Mouse (Mus musculus): Measurements from ENCODE around the gene Pask. TPM values are rescaled to one million over a fixed set of nuclear protein-coding genes. Genes with fewer than 3 reads are reported as not detected.
"Not testable (repeated sequence)": the region's sequence is repeated elsewhere in the genome, so short reads cannot be mapped to it uniquely, and the experiment has no call there.

Gene Pask
- polyA plus RNA-seq, 1 experiment, result 19.6 TPM

- TF ChIP-seq CTCF (IDR thresholded peaks at IDR 0.05; ENCODE audit: control insufficient read depth, insufficient read depth, low read length) (no peak), POLR2A (IDR thresholded peaks at IDR 0.05; ENCODE audit: borderline replicate concordance, control insufficient read depth, low read depth, low read length) (no peak)
- no peak overlapping the region for H3K27ac ChIP-seq (ENCODE audit: control insufficient read depth, insufficient read depth, low read depth, low read length, poor library complexity)
- no peaks in the 10 kb centered on the region for H3K4me1 ChIP-seq (ENCODE audit: control insufficient read depth, insufficient read depth, low read length)
- WGBS, result 88% methylated on average over 3 of the region's 3 CpGs
- no peak overlapping the region for H3K4me3 ChIP-seq (replicated peaks; ENCODE audit: control insufficient read depth, low read depth, low read length)
Measured at GRCm38 (mm10) chr1:93300578-93300977, 42.7 kb downstream of the Pask start.

- WGBS, result 83% methylated on average over 4 of the region's 4 CpGs
- no peak for TF ChIP-seq CTCF (IDR thresholded peaks at IDR 0.05; ENCODE audit: control insufficient read depth, insufficient read depth, low read length)
- TF ChIP-seq POLR2A (IDR thresholded peaks at IDR 0.05; ENCODE audit: borderline replicate concordance, control insufficient read depth, low read depth, low read length), result no peak
- H3K27ac ChIP-seq (ENCODE audit: control insufficient read depth, insufficient read depth, low read depth, low read length, poor library complexity), result no peak overlapping the region
- no peaks in the 10 kb centered on the region for H3K4me1 ChIP-seq (ENCODE audit: control insufficient read depth, insufficient read depth, low read length)
- no peak overlapping the region for H3K4me3 ChIP-seq (replicated peaks; ENCODE audit: control insufficient read depth, low read depth, low read length)
Measured at GRCm38 (mm10) chr1:93299791-93300190, 43.5 kb downstream of the Pask start.

- H3K4me1 ChIP-seq (ENCODE audit: control insufficient read depth, insufficient read depth, low read length); H3K4me3 ChIP-seq (replicated peaks; ENCODE audit: control insufficient read depth, low read depth, low read length); H3K27ac ChIP-seq (ENCODE audit: control insufficient read depth, insufficient read depth, low read depth, low read length, poor library complexity): not testable (repeated sequence)
- 77% methylated on average over 3 of the region's 3 CpGs for WGBS
Measured at GRCm38 (mm10) chr1:93294491-93294890, 48.8 kb downstream of the Pask start.

- no peak overlapping the region for H3K4me3 ChIP-seq (replicated peaks; ENCODE audit: control insufficient read depth, low read depth, low read length)
- no peak overlapping the region for H3K27ac ChIP-seq (ENCODE audit: control insufficient read depth, insufficient read depth, low read depth, low read length, poor library complexity)
- 80% methylated on average over 8 of the region's 8 CpGs for WGBS
- no peak for TF ChIP-seq POLR2A (IDR thresholded peaks at IDR 0.05; ENCODE audit: borderline replicate concordance, control insufficient read depth, low read depth, low read length)
- H3K4me1 ChIP-seq (ENCODE audit: control insufficient read depth, insufficient read depth, low read length), result peaks cover 5% of the 10 kb centered on the region
Measured at GRCm38 (mm10) chr1:93292006-93292405, 51.3 kb downstream of the Pask start.

- Histone ChIP-seq H3K27ac (ENCODE audit: control insufficient read depth, insufficient read depth, low read depth, low read length, poor library complexity) (no peak overlapping the region), H3K4me1 (ENCODE audit: control insufficient read depth, insufficient read depth, low read length) (peaks cover 5% of the 10 kb centered on the region), H3K4me3 (replicated peaks; ENCODE audit: control insufficient read depth, low read depth, low read length) (no peak overlapping the region)
- no peak for TF ChIP-seq POLR2A (IDR thresholded peaks at IDR 0.05; ENCODE audit: borderline replicate concordance, control insufficient read depth, low read depth, low read length)
- no peak for TF ChIP-seq CTCF (IDR thresholded peaks at IDR 0.05; ENCODE audit: control insufficient read depth, insufficient read depth, low read length)
- WGBS, result 84% methylated on average over 1 of the region's 1 CpGs
Measured at GRCm38 (mm10) chr1:93291591-93291990, 51.7 kb downstream of the Pask start.

- 26% methylated on average over 4 of the region's 4 CpGs for WGBS
- peaks cover 5% of the 10 kb centered on the region for H3K4me1 ChIP-seq (ENCODE audit: control insufficient read depth, insufficient read depth, low read length)
- no peak for TF ChIP-seq CTCF (IDR thresholded peaks at IDR 0.05; ENCODE audit: control insufficient read depth, insufficient read depth, low read length)
- TF ChIP-seq POLR2A (IDR thresholded peaks at IDR 0.05; ENCODE audit: borderline replicate concordance, control insufficient read depth, low read depth, low read length), result no peak
- H3K4me3 ChIP-seq (replicated peaks; ENCODE audit: control insufficient read depth, low read depth, low read length), result no peak overlapping the region
- H3K27ac ChIP-seq (ENCODE audit: control insufficient read depth, insufficient read depth, low read depth, low read length, poor library complexity), result no peak overlapping the region
Measured at GRCm38 (mm10) chr1:93290956-93291355, 52.3 kb downstream of the Pask start.

DNA sequence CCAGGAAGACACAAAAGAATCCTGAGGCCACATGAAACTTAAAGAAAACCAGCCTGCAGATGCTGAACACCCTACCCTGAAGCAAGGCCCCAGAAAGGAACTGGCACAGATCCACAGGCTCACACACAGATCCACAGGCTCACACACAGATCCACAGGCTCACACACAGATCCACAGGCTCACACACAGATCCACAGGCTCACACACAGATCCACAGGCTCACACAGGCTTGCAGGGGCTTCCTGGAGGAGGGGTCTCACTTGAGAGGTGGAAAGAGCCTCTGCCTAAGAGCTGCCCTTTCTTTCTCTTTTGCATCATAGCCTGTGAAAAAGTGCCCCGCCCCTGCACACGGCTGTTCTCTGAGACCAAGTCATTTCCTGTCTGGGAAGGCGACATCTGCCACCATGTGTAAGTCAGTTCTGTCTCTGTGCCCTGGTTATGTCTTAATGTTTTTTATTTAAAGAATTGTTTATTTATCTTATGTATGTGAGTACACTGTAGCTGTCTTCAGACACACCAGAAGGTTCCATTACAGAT, 53.5 kb downstream of the Pask start:
- WGBS, result 0% methylated on average over 3 of the region's 3 CpGs
- peaks cover 7% of the 10 kb centered on the region for H3K4me1 ChIP-seq (ENCODE audit: control insufficient read depth, insufficient read depth, low read length)
- H3K4me3 ChIP-seq (replicated peaks; ENCODE audit: control insufficient read depth, low read depth, low read length), result no peak overlapping the region
- H3K27ac ChIP-seq (ENCODE audit: control insufficient read depth, insufficient read depth, low read depth, low read length, poor library complexity), result peak overlapping the region; percentile 66
- no peak for TF ChIP-seq POLR2A (IDR thresholded peaks at IDR 0.05; ENCODE audit: borderline replicate concordance, control insufficient read depth, low read depth, low read length)
- no peak for TF ChIP-seq CTCF (IDR thresholded peaks at IDR 0.05; ENCODE audit: control insufficient read depth, insufficient read depth, low read length)

- Histone ChIP-seq H3K27ac (ENCODE audit: control insufficient read depth, insufficient read depth, low read depth, low read length, poor library complexity) (no peak overlapping the region), H3K4me1 (ENCODE audit: control insufficient read depth, insufficient read depth, low read length) (no peaks in the 10 kb centered on the region), H3K4me3 (replicated peaks; ENCODE audit: control insufficient read depth, low read depth, low read length) (no peak overlapping the region)
- TF ChIP-seq POLR2A (IDR thresholded peaks at IDR 0.05; ENCODE audit: borderline replicate concordance, control insufficient read depth, low read depth, low read length), result no peak
- no peak for TF ChIP-seq CTCF (IDR thresholded peaks at IDR 0.05; ENCODE audit: control insufficient read depth, insufficient read depth, low read length)
- 72% methylated on average over 7 of the region's 7 CpGs for WGBS
Measured at GRCm38 (mm10) chr1:93277041-93277440, 66.2 kb downstream of the Pask start.

DNA sequence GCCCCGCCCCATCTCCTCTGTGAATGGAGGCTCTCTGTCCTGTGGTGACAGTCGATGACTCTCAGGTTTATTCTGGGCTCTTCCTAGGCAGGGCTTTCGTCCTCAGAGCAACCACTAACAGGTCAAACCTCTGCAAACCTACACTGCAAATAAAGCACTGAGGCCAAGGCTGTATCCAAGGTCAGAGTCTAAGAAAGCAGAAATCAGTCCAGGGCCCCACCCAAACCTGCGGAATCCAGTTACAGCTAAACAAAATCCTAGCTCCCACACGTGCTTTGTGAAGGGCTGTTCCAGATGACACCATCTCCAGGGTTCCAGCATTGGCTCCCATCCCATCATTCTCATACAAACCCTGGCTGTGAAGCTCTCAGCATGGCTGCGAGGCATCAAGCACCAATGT, 67.7 kb downstream of the Pask start:
- no peak overlapping the region for H3K27ac ChIP-seq (ENCODE audit: control insufficient read depth, insufficient read depth, low read depth, low read length, poor library complexity)
- no peak overlapping the region for H3K4me3 ChIP-seq (replicated peaks; ENCODE audit: control insufficient read depth, low read depth, low read length)
- TF ChIP-seq CTCF (IDR thresholded peaks at IDR 0.05; ENCODE audit: control insufficient read depth, insufficient read depth, low read length), result no peak
- no peak for TF ChIP-seq POLR2A (IDR thresholded peaks at IDR 0.05; ENCODE audit: borderline replicate concordance, control insufficient read depth, low read depth, low read length)
- 67% methylated on average over 6 of the region's 6 CpGs for WGBS
- H3K4me1 ChIP-seq (ENCODE audit: control insufficient read depth, insufficient read depth, low read length), result no peaks in the 10 kb centered on the region
